Mouse (Mus musculus) cerebellum, adult 2 months (tissue): Measurements from ENCODE around the gene Itpkb.

ENCODE experiments used
- CTCF ChIP-seq: fragments of 200-500 bp; IDR thresholded peaks from 2 replicates; pipeline ENCODE4 v1.5.1; 2011; ENCODE audit warnings: low read depth, mild to moderate bottlenecking, control low read depth, low read length, moderate library complexity, borderline replicate concordance; ENCODE audit not compliant: insufficient read depth
- POLR2A ChIP-seq: fragments of 200-500 bp; IDR thresholded peaks from 2 replicates; pipeline ENCODE4 v1.6.1; 2011; ENCODE audit warnings: low read length, control low read depth, borderline replicate concordance; ENCODE audit not compliant: insufficient read depth

- no peak for TF ChIP-seq POLR2A
- no peak for TF ChIP-seq CTCF
Observed at GRCm38 (mm10) chr1:180431833-180432232, 101.5 kb downstream of the Itpkb start.
